In genomic region chr9:95805449-95805848, GRCm38 (mm10) we compare ENCODE assay signal across 15 mouse cellular contexts. TPM values are rescaled to one million over a fixed set of nuclear protein-coding genes. Genes with fewer than 3 reads are reported as not detected.
DNase-seq lines count a peak whose midpoint lies in the region; ATAC-seq and TF ChIP-seq lines count a peak whose summit lies in the region.
"Had no signal": no experiment of that assay in that cellular context is flagged by ENCODE, and none has a peak within 500 bp of the region (broad histone marks: within the 10 kb centered on the region; RNA-seq: fewer than 3 reads in every experiment).

No protein-coding gene starts in this region.

- no peak for TF ChIP-seq EP300 in heart, adult 2 months (IDR thresholded peaks at IDR 0.05; ENCODE audit: insufficient read depth, low read depth, low read length)

- no peaks in the 10 kb centered on the region for H3K9me3 ChIP-seq in heart, embryonic 14.5 days (ENCODE audit: control insufficient read depth, low read length)
- no peaks in the 10 kb centered on the region for H3K9me3 ChIP-seq in stomach, embryonic 16.5 days (replicated peaks; ENCODE audit: control insufficient read depth, low read length)
- H3K9me3 ChIP-seq in midbrain, embryonic 11.5 days (ENCODE audit: control insufficient read depth, low read length): no peaks in the 10 kb centered on the region
- H3K9me3 ChIP-seq: hindbrain, embryonic 15.5 days; liver, embryonic 13.5 days had no signal

- 57% methylated on average over 12 of the region's 12 CpGs for WGBS in heart, adult 2 months
- WGBS in heart, embryonic 14.5 days: 46% methylated on average over 12 of the region's 12 CpGs
- 78% methylated on average over 12 of the region's 12 CpGs for WGBS in stomach, embryonic 16.5 days
- 87% methylated on average over 12 of the region's 12 CpGs for WGBS in midbrain, embryonic 11.5 days

- H3K79me2 ChIP-seq in heart, adult 2 months (replicated peaks; ENCODE audit: control insufficient read depth, insufficient read depth, low read length): no peaks in the 10 kb centered on the region

- peak; percentile 23 to 62 for DNase-seq in heart, adult 2 months
- DNase-seq in heart, postnatal 25 days (ENCODE audit: low spot score): no peak
- peak; percentile 68 for DNase-seq in brain, adult 2 months (ENCODE audit: low read depth, low spot score)
- DNase-seq in midbrain, embryonic 11.5 days (ENCODE audit: low spot score, missing footprints): no peak
- DNase-seq in thymus, postnatal 4 days: no peak
- DNase-seq in gastrocnemius, adult 18-20 months (ENCODE audit: low spot score): no peak
- DNase-seq: B cell, adult 2 months; embryo, embryonic 11 days; kidney, postnatal 14 days; liver, embryonic 13.5 days; retina, postnatal 1 day had no signal

- TF ChIP-seq POLR2A in heart, adult 2 months (IDR thresholded peaks at IDR 0.05; ENCODE audit: insufficient read depth, low read depth, low read length): no peak

- intact Hi-C loops in heart, adult 2 months (cut with DNase I): no loop called here
- intact Hi-C loops in heart, postnatal 25 days (cut with DNase I): no loop called here

- no peak overlapping the region for H3K27ac ChIP-seq in heart, adult 2 months
- H3K27ac ChIP-seq in heart, embryonic 14.5 days (replicated peaks in 1 of 2; ENCODE audit: control insufficient read depth in 1 of 2, insufficient read depth in 1 of 2, low read depth in 2 of 2, low read length in 2 of 2): no peak overlapping the region
- H3K27ac ChIP-seq in stomach, embryonic 16.5 days (ENCODE audit: low read length): no peak overlapping the region
- H3K27ac ChIP-seq in midbrain, embryonic 11.5 days (ENCODE audit: low read depth, low read length): no peak overlapping the region
- H3K27ac ChIP-seq: hindbrain, embryonic 15.5 days; liver, embryonic 13.5 days had no signal

- H3K27me3 ChIP-seq in heart, adult 2 months (ENCODE audit: control insufficient read depth, insufficient read depth, low read length): no peaks in the 10 kb centered on the region
- H3K27me3 ChIP-seq in heart, embryonic 14.5 days (ENCODE audit: control insufficient read depth, insufficient read depth, low read length): no peaks in the 10 kb centered on the region
- no peaks in the 10 kb centered on the region for H3K27me3 ChIP-seq in stomach, embryonic 16.5 days (ENCODE audit: control insufficient read depth, insufficient read depth, low read length)
- H3K27me3 ChIP-seq in midbrain, embryonic 11.5 days (ENCODE audit: control insufficient read depth, insufficient read depth, low read length): no peaks in the 10 kb centered on the region
- H3K27me3 ChIP-seq: hindbrain, embryonic 15.5 days; liver, embryonic 13.5 days; Patski had no signal

- H3K36me3 ChIP-seq in heart, adult 2 months (ENCODE audit: control insufficient read depth, insufficient read depth, low read length): no peaks in the 10 kb centered on the region
- no peaks in the 10 kb centered on the region for H3K36me3 ChIP-seq in heart, embryonic 14.5 days (ENCODE audit: control insufficient read depth, insufficient read depth, low read length)
- no peaks in the 10 kb centered on the region for H3K36me3 ChIP-seq in stomach, embryonic 16.5 days (ENCODE audit: control insufficient read depth, insufficient read depth, low read length)
- no peaks in the 10 kb centered on the region for H3K36me3 ChIP-seq in midbrain, embryonic 11.5 days (ENCODE audit: control insufficient read depth, insufficient read depth, low read length)
- H3K36me3 ChIP-seq: hindbrain, embryonic 15.5 days; liver, embryonic 13.5 days had no signal

- no peak for TF ChIP-seq CTCF in heart, adult 2 months (IDR thresholded peaks at IDR 0.05)

- H3K4me1 ChIP-seq in heart, adult 2 months (ENCODE audit: control insufficient read depth, insufficient read depth, low read length): no peaks in the 10 kb centered on the region
- peaks cover 0 to 5% of the 10 kb centered on the region in 2 experiments; a peak in 1 of 4 replicates for H3K4me1 ChIP-seq in heart, embryonic 14.5 days (ENCODE audit: control insufficient read depth in 2 of 2, insufficient read depth in 2 of 2, low read length in 2 of 2)
- peaks cover 9% of the 10 kb centered on the region; the same call in 1 of the 2 replicates for H3K4me1 ChIP-seq in stomach, embryonic 16.5 days (ENCODE audit: control insufficient read depth, insufficient read depth, low read length)
- H3K4me1 ChIP-seq in midbrain, embryonic 11.5 days (ENCODE audit: control insufficient read depth, insufficient read depth, low read length): no peaks in the 10 kb centered on the region
- H3K4me1 ChIP-seq: hindbrain, embryonic 15.5 days had no signal

- ATAC-seq in heart, embryonic 14.5 days (ENCODE audit: insufficient number of reproducible peaks, insufficient read depth, low FRiP score, low read depth): no peak
- peak; percentile 71 for ATAC-seq in stomach, embryonic 16.5 days (ENCODE audit: insufficient read depth, low FRiP score)
- no peak for ATAC-seq in midbrain, embryonic 11.5 days (ENCODE audit: low FRiP score)
- ATAC-seq: Patski had no signal

- no peak overlapping the region for H3K4me3 ChIP-seq in heart, adult 2 months
- no peak overlapping the region for H3K4me3 ChIP-seq in heart, embryonic 14.5 days (ENCODE audit: control insufficient read depth in 1 of 2, insufficient read depth in 1 of 2, low read depth in 1 of 2, low read length in 2 of 2)
- no peak overlapping the region for H3K4me3 ChIP-seq in stomach, embryonic 16.5 days (replicated peaks; ENCODE audit: low read length)
- no peak overlapping the region for H3K4me3 ChIP-seq in midbrain, embryonic 11.5 days (ENCODE audit: low read depth, low read length)
- H3K4me3 ChIP-seq: hindbrain, embryonic 15.5 days; liver, embryonic 13.5 days had no signal

- peak overlapping the region; percentile 25 for H3K4me2 ChIP-seq in heart, embryonic 14.5 days (ENCODE audit: low read length)
- H3K4me2 ChIP-seq in stomach, embryonic 16.5 days (ENCODE audit: low read depth, low read length): no peak overlapping the region
- no peak overlapping the region for H3K4me2 ChIP-seq in midbrain, embryonic 11.5 days
- H3K4me2 ChIP-seq: hindbrain, embryonic 15.5 days; liver, embryonic 13.5 days had no signal

- no peak overlapping the region for H3K9ac ChIP-seq in heart, adult 2 months (ENCODE audit: low read depth, low read length)
- H3K9ac ChIP-seq in heart, embryonic 14.5 days (ENCODE audit: low read length): no peak overlapping the region
- H3K9ac ChIP-seq in stomach, embryonic 16.5 days (ENCODE audit: low read length): no peak overlapping the region
- no peak overlapping the region for H3K9ac ChIP-seq in midbrain, embryonic 11.5 days (ENCODE audit: low read length)
- H3K9ac ChIP-seq: hindbrain, embryonic 15.5 days; liver, embryonic 13.5 days had no signal

RNA-seq across cellular contexts. Expression of gene Pls1, which starts 39.7 kb away (rescaled TPM):
- total RNA-seq in heart, adult 2 months (2021): 1 to 10 TPM in 1 of 2 experiments, under 1 TPM in 1; 0.34 to 1.2 TPM
- 0.23 and 0.31 TPM in 2 replicates for polyA plus RNA-seq in heart, adult 2 months (2012; rRNA removed)
- total RNA-seq in heart, postnatal 25 days (2021): under 1 TPM; 0.29 to 0.36 TPM
- 0.61 and 0.71 TPM in 2 replicates for polyA plus RNA-seq in heart, embryonic 14.5 days (2014; fragmentation: Nextera tagmentation; extraction: Ambion mirVana)
- 43.7 and 45.5 TPM in 2 replicates for polyA plus RNA-seq in stomach, embryonic 16.5 days (2015; fragmentation: Nextera tagmentation; extraction: Ambion mirVana)
- 4.4 and 7.5 TPM in 2 replicates for polyA plus RNA-seq in midbrain, embryonic 11.5 days (2014; fragmentation: Nextera tagmentation; extraction: Ambion mirVana)
- under 1 TPM in 1 of 2 experiments, not detected in 1; 0.16 TPM for total RNA-seq in gastrocnemius, adult 18-20 months (2021)

RNA-seq across cellular contexts. Expression of gene Atr, which starts 51.9 kb away (rescaled TPM):
- 1 to 10 TPM; 7.2 to 7.5 TPM for total RNA-seq in heart, adult 2 months (2021)
- polyA plus RNA-seq in heart, adult 2 months (2012; rRNA removed): 2.0 and 5.2 TPM in 2 replicates
- 1 to 10 TPM; 7.0 to 7.2 TPM for total RNA-seq in heart, postnatal 25 days (2021)
- 12.2 and 15.4 TPM in 2 replicates for polyA plus RNA-seq in heart, embryonic 14.5 days (2014; fragmentation: Nextera tagmentation; extraction: Ambion mirVana)
- polyA plus RNA-seq in stomach, embryonic 16.5 days (2015; fragmentation: Nextera tagmentation; extraction: Ambion mirVana): 12.5 and 14.0 TPM in 2 replicates
- polyA plus RNA-seq in midbrain, embryonic 11.5 days (2014; fragmentation: Nextera tagmentation; extraction: Ambion mirVana): 18.3 and 19.3 TPM in 2 replicates
- total RNA-seq in gastrocnemius, adult 18-20 months (2021): 1 to 10 TPM; 3.5 to 3.8 TPM

RNA-seq across cellular contexts. Expression of gene Trpc1, which starts 55.3 kb away (rescaled TPM):
- total RNA-seq in heart, adult 2 months (2021): 1 to 10 TPM; 6.8 to 7.0 TPM
- 2.8 and 5.4 TPM in 2 replicates for polyA plus RNA-seq in heart, adult 2 months (2012; rRNA removed)
- 1 to 10 TPM; 6.7 to 7.2 TPM for total RNA-seq in heart, postnatal 25 days (2021)
- polyA plus RNA-seq in heart, embryonic 14.5 days (2014; fragmentation: Nextera tagmentation; extraction: Ambion mirVana): 2.9 and 3.7 TPM in 2 replicates
- 1.2 and 1.4 TPM in 2 replicates for polyA plus RNA-seq in stomach, embryonic 16.5 days (2015; fragmentation: Nextera tagmentation; extraction: Ambion mirVana)
- polyA plus RNA-seq in midbrain, embryonic 11.5 days (2014; fragmentation: Nextera tagmentation; extraction: Ambion mirVana): 2.8 and 3.1 TPM in 2 replicates
- 1 to 10 TPM in 1 of 2 experiments, under 1 TPM in 1; 0.84 to 1.8 TPM for total RNA-seq in gastrocnemius, adult 18-20 months (2021)

Comparison
In these comparisons a context has a peak if more than half of its experiments do, and no peak if none do; other contexts are left out.
1. DNase-seq: peak in heart, adult 2 months (2 of 2) and brain, adult 2 months (single experiment); none in heart, postnatal 25 days (single experiment), midbrain, embryonic 11.5 days (single experiment), thymus, postnatal 4 days (single experiment) and gastrocnemius, adult 18-20 months (single experiment).